Mouse (Mus musculus): ENCODE measurements around the gene Fcrl5. TPM values are rescaled to one million over a fixed set of nuclear protein-coding genes. Genes with fewer than 3 reads are reported as not detected.

The Fcrl5 gene
- polyA plus RNA-seq (2012; rRNA removed), result not detected in 2 replicates

GRCm38 (mm10) chr3:87435479-87435878 is at the start of gene Fcrl5:
Fcrl5 (plus strand) TSS chr3:87435773.
- DNase-seq (ENCODE audit: low read depth), result no peak
- TF ChIP-seq POLR2A (IDR thresholded peaks at IDR 0.05; ENCODE audit: borderline replicate concordance, extremely low read depth, insufficient read depth, insufficient read length, poor library complexity, severe bottlenecking) (no peak), CTCF (IDR thresholded peaks at IDR 0.05; ENCODE audit: borderline replicate concordance, extremely low read depth, insufficient read depth, insufficient read length) (no peak)

- no peak for DNase-seq (ENCODE audit: low read depth)
Measured at GRCm38 (mm10) chr3:87390935-87391334, 44.6 kb upstream of the Fcrl5 start.

GRCm38 (mm10) chr3:87398809-87399208 is 36.8 kb upstream of the Fcrl5 start:
- no peak for TF ChIP-seq POLR2A (IDR thresholded peaks at IDR 0.05; ENCODE audit: borderline replicate concordance, extremely low read depth, insufficient read depth, insufficient read length, poor library complexity, severe bottlenecking)
- no peak for TF ChIP-seq CTCF (IDR thresholded peaks at IDR 0.05; ENCODE audit: borderline replicate concordance, extremely low read depth, insufficient read depth, insufficient read length)
- no peak for DNase-seq (ENCODE audit: low read depth)

More at GRCm38 (mm10) chr3:87390935-87391334, 44.6 kb upstream of the Fcrl5 start:
- TF ChIP-seq POLR2A (IDR thresholded peaks at IDR 0.05; ENCODE audit: borderline replicate concordance, extremely low read depth, insufficient read depth, insufficient read length, poor library complexity, severe bottlenecking) (no peak), CTCF (IDR thresholded peaks at IDR 0.05; ENCODE audit: borderline replicate concordance, extremely low read depth, insufficient read depth, insufficient read length) (no peak)

- DNase-seq (ENCODE audit: low read depth), result no peak
- no peak for TF ChIP-seq CTCF (IDR thresholded peaks at IDR 0.05; ENCODE audit: borderline replicate concordance, extremely low read depth, insufficient read depth, insufficient read length)
- TF ChIP-seq POLR2A (IDR thresholded peaks at IDR 0.05; ENCODE audit: borderline replicate concordance, extremely low read depth, insufficient read depth, insufficient read length, poor library complexity, severe bottlenecking), result no peak
Measured at GRCm38 (mm10) chr3:87399906-87400305, 35.7 kb upstream of the Fcrl5 start.

GRCm38 (mm10) chr3:87401321-87401720 is 34.3 kb upstream of the Fcrl5 start:
- no peak for DNase-seq (ENCODE audit: low read depth)
- no peak for TF ChIP-seq POLR2A (IDR thresholded peaks at IDR 0.05; ENCODE audit: borderline replicate concordance, extremely low read depth, insufficient read depth, insufficient read length, poor library complexity, severe bottlenecking)
- no peak for TF ChIP-seq CTCF (IDR thresholded peaks at IDR 0.05; ENCODE audit: borderline replicate concordance, extremely low read depth, insufficient read depth, insufficient read length)

GRCm38 (mm10) chr3:87408171-87408570 is 27.4 kb upstream of the Fcrl5 start:
- peak; percentile 2 for DNase-seq (ENCODE audit: low read depth)
- TF ChIP-seq POLR2A (IDR thresholded peaks at IDR 0.05; ENCODE audit: borderline replicate concordance, extremely low read depth, insufficient read depth, insufficient read length, poor library complexity, severe bottlenecking) (no peak), CTCF (IDR thresholded peaks at IDR 0.05; ENCODE audit: borderline replicate concordance, extremely low read depth, insufficient read depth, insufficient read length) (peak; percentile 41; the same call in 1 of the 2 replicates)

GRCm38 (mm10) chr3:87409196-87409935 is 26.2 kb upstream of the Fcrl5 start:
- TF ChIP-seq POLR2A (IDR thresholded peaks at IDR 0.05; ENCODE audit: borderline replicate concordance, extremely low read depth, insufficient read depth, insufficient read length, poor library complexity, severe bottlenecking), result no peak
- no peak for TF ChIP-seq CTCF (IDR thresholded peaks at IDR 0.05; ENCODE audit: borderline replicate concordance, extremely low read depth, insufficient read depth, insufficient read length)
- DNase-seq (ENCODE audit: low read depth), result peak; percentile 36

GRCm38 (mm10) chr3:87410605-87411004 is 25.0 kb upstream of the Fcrl5 start:
- no peak for TF ChIP-seq CTCF (IDR thresholded peaks at IDR 0.05; ENCODE audit: borderline replicate concordance, extremely low read depth, insufficient read depth, insufficient read length)
- TF ChIP-seq POLR2A (IDR thresholded peaks at IDR 0.05; ENCODE audit: borderline replicate concordance, extremely low read depth, insufficient read depth, insufficient read length, poor library complexity, severe bottlenecking), result no peak
- DNase-seq (ENCODE audit: low read depth), result no peak

- peak; percentile 63 for DNase-seq (ENCODE audit: low read depth)
- no peak for TF ChIP-seq POLR2A (IDR thresholded peaks at IDR 0.05; ENCODE audit: borderline replicate concordance, extremely low read depth, insufficient read depth, insufficient read length, poor library complexity, severe bottlenecking)
- peak; percentile 91 for TF ChIP-seq CTCF (IDR thresholded peaks at IDR 0.05; ENCODE audit: borderline replicate concordance, extremely low read depth, insufficient read depth, insufficient read length)
Measured at GRCm38 (mm10) chr3:87411150-87411549, 24.4 kb upstream of the Fcrl5 start.

GRCm38 (mm10) chr3:87420645-87421044 is 14.9 kb upstream of the Fcrl5 start:
- DNase-seq (ENCODE audit: low read depth), result no peak
- no peak for TF ChIP-seq CTCF (IDR thresholded peaks at IDR 0.05; ENCODE audit: borderline replicate concordance, extremely low read depth, insufficient read depth, insufficient read length)
- TF ChIP-seq POLR2A (IDR thresholded peaks at IDR 0.05; ENCODE audit: borderline replicate concordance, extremely low read depth, insufficient read depth, insufficient read length, poor library complexity, severe bottlenecking), result no peak

- DNase-seq (ENCODE audit: low read depth), result no peak
- TF ChIP-seq CTCF (IDR thresholded peaks at IDR 0.05; ENCODE audit: borderline replicate concordance, extremely low read depth, insufficient read depth, insufficient read length), result no peak
- TF ChIP-seq POLR2A (IDR thresholded peaks at IDR 0.05; ENCODE audit: borderline replicate concordance, extremely low read depth, insufficient read depth, insufficient read length, poor library complexity, severe bottlenecking), result no peak
Measured at GRCm38 (mm10) chr3:87422386-87422910, 13.1 kb upstream of the Fcrl5 start.

- no peak for DNase-seq (ENCODE audit: low read depth)
- TF ChIP-seq POLR2A (IDR thresholded peaks at IDR 0.05; ENCODE audit: borderline replicate concordance, extremely low read depth, insufficient read depth, insufficient read length, poor library complexity, severe bottlenecking), result no peak
- no peak for TF ChIP-seq CTCF (IDR thresholded peaks at IDR 0.05; ENCODE audit: borderline replicate concordance, extremely low read depth, insufficient read depth, insufficient read length)
Measured at GRCm38 (mm10) chr3:87440586-87440985, 5.0 kb downstream of the Fcrl5 start.

All from brain, embryonic 14.5 days (tissue).